Mouse (Mus musculus) embryonic facial prominence, embryonic 11.5 days (tissue): Measurements from ENCODE around the gene Stx8. TPM values are rescaled to one million over a fixed set of nuclear protein-coding genes. Genes with fewer than 3 reads are reported as not detected.

Experiments
- ATAC-seq: fragments of 200-750 bp; cut with Nextera tagmentation; replicated peaks from 2 replicates; pipeline ENCODE4 v1.8.0; 2017; ENCODE audit warnings: low read depth; ENCODE audit not compliant: insufficient number of reproducible peaks, low FRiP score, low TSS enrichment
- DNase-seq: peaks from one replicate; pipeline ENCODE4 v3.0.0-alpha.2; 2015; ENCODE audit warnings: low spot score
- H3K27ac ChIP-seq: fragments of 300-500 bp; sonication (generic); replicated peaks from 2 replicates; pipeline ENCODE4 v1.5.1; 2014; ENCODE audit warnings: mild to moderate bottlenecking, low read depth, low read length, control low read depth
- H3K27me3 ChIP-seq: fragments of 300-500 bp; sonication (generic); 2 replicates; pipeline ENCODE4 v1.6.1; 2014; ENCODE audit warnings: mild to moderate bottlenecking, low read length, moderate library complexity, mixed read lengths; ENCODE audit not compliant: control insufficient read depth, insufficient read depth
- H3K36me3 ChIP-seq: fragments of 300-500 bp; sonication (generic); replicated peaks from 2 replicates; pipeline ENCODE4 v1.6.1; 2014; ENCODE audit warnings: low read depth, mild to moderate bottlenecking, low read length, moderate library complexity, mixed read lengths; ENCODE audit not compliant: control insufficient read depth, insufficient read depth
- H3K4me1 ChIP-seq: fragments of 300-500 bp; sonication (generic); 2 replicates; pipeline ENCODE4 v1.6.1; 2014; ENCODE audit warnings: low read length, mixed read lengths; ENCODE audit not compliant: control insufficient read depth, insufficient read depth
- H3K4me2 ChIP-seq: fragments of 300-500 bp; sonication (generic); 2 replicates; pipeline ENCODE4 v1.6.1; 2014; ENCODE audit warnings: low read depth, mild to moderate bottlenecking, control low read depth, low read length, moderate library complexity
- H3K4me3 ChIP-seq: fragments of 300-500 bp; sonication (generic); 2 replicates; pipeline ENCODE4 v1.5.1; 2014; ENCODE audit warnings: low read depth, low read length, control low read depth
- H3K9ac ChIP-seq: fragments of 300-500 bp; sonication (generic); replicated peaks from 2 replicates; pipeline ENCODE4 v1.6.1; 2014; ENCODE audit warnings: mild to moderate bottlenecking, control low read depth, low read length
- H3K9me3 ChIP-seq: fragments of 300-500 bp; sonication (generic); replicated peaks from 2 replicates; pipeline ENCODE4 v1.6.1; 2016; ENCODE audit warnings: mild to moderate bottlenecking, low read length, inconsistent platforms, mixed read lengths; ENCODE audit not compliant: control insufficient read depth
- WGBS: fragments of 180-500 bp; shearing (Covaris S2); extraction: QIAGEN DNeasy Blood & Tissue Kit; methylation state at CpG from one replicate; pipeline ENCODE4 v1.1.7; 2014; 5-methylcytosine and 5-hydroxymethylcytosine counted together
- polyA plus RNA-seq: library from polyadenylated mRNA; unstranded; fragments of >200 nt; fragmentation: Nextera tagmentation; extraction: Ambion mirVana; gene quantifications from 2 replicates; pipeline ENCODE4 v1.2.1, GENCODE M21; 2014

The Stx8 gene
- 55.2 and 60.9 TPM in 2 replicates for polyA plus RNA-seq

- ATAC-seq (peak; percentile 80), DNase-seq (peak; percentile 87)
- Histone ChIP-seq H3K9me3 (no peaks in the 10 kb centered on the region), H3K27ac (no peak within 1 kb of the TSS), H3K9ac (peak within 1 kb of the TSS; percentile 69), H3K36me3 (no peaks in the 10 kb centered on the region), H3K4me1 (no peaks in the 10 kb centered on the region), H3K27me3 (no peaks in the 10 kb centered on the region), H3K4me3 (peak within 1 kb of the TSS; percentile 59), H3K4me2 (peak within 1 kb of the TSS; percentile 74)
- 0% methylated on average over 28 of the region's 28 CpGs for WGBS
Measured at GRCm38 (mm10) chr11:67965905-67966878, at the start of gene Stx8. TSS of gene Stx8 (plus strand) at chr11:67966193.

- WGBS = 75% methylated on average over 3 of the region's 3 CpGs
- no peak for DNase-seq
- no peak overlapping the region for H3K9ac ChIP-seq
- H3K4me2 ChIP-seq = no peak overlapping the region
- ATAC-seq = no peak
- no peak overlapping the region for H3K4me3 ChIP-seq
- H3K27ac ChIP-seq = no peak overlapping the region
- H3K27me3 ChIP-seq = peaks cover 18% of the 10 kb centered on the region
- H3K36me3 ChIP-seq = no peaks in the 10 kb centered on the region
- H3K9me3 ChIP-seq = no peaks in the 10 kb centered on the region
- H3K4me1 ChIP-seq = no peaks in the 10 kb centered on the region; the same call in 1 of the 2 replicates
Measured at GRCm38 (mm10) chr11:67917126-67917525, 48.9 kb upstream of the Stx8 start.

GRCm38 (mm10) chr11:67919593-67919992, 46.4 kb upstream of the Stx8 start:
- Histone ChIP-seq H3K27ac (no peak overlapping the region), H3K4me2 (no peak overlapping the region), H3K9me3 (no peaks in the 10 kb centered on the region), H3K27me3 (peaks cover 18% of the 10 kb centered on the region), H3K4me3 (no peak overlapping the region), H3K4me1 (no peaks in the 10 kb centered on the region; the same call in 1 of the 2 replicates), H3K9ac (no peak overlapping the region), H3K36me3 (no peaks in the 10 kb centered on the region)
- DNase-seq (no peak), ATAC-seq (no peak)
- WGBS = 59% methylated on average over 5 of the region's 5 CpGs

GRCm38 (mm10) chr11:67920226-67920960, 45.6 kb upstream of the Stx8 start:
- ATAC-seq (no peak), DNase-seq (no peak)
- Histone ChIP-seq H3K9ac (no peak overlapping the region), H3K27me3 (peaks cover 18% of the 10 kb centered on the region), H3K4me1 (no peaks in the 10 kb centered on the region; the same call in 1 of the 2 replicates), H3K9me3 (no peaks in the 10 kb centered on the region), H3K36me3 (no peaks in the 10 kb centered on the region), H3K27ac (no peak overlapping the region), H3K4me2 (no peak overlapping the region), H3K4me3 (no peak overlapping the region)
- WGBS = 42% methylated on average over 9 of the region's 9 CpGs

GRCm38 (mm10) chr11:67921091-67921826, 44.7 kb upstream of the Stx8 start:
- peak; percentile 57 for DNase-seq
- Histone ChIP-seq H3K27ac (no peak overlapping the region), H3K9ac (peak overlapping the region; percentile 47), H3K27me3 (peaks cover 18% of the 10 kb centered on the region), H3K4me1 (no peaks in the 10 kb centered on the region; the same call in 1 of the 2 replicates), H3K9me3 (no peaks in the 10 kb centered on the region), H3K4me3 (peak overlapping the region; percentile 75), H3K4me2 (peak overlapping the region; percentile 100), H3K36me3 (no peaks in the 10 kb centered on the region)
- ATAC-seq = peak; percentile 21; the same call in 1 of the 2 replicates
- WGBS = 2% methylated on average over 47 of the region's 47 CpGs

- ATAC-seq (peak; percentile 65; the same call in 1 of the 2 replicates), DNase-seq (peak; percentile 65)
- Histone ChIP-seq H3K9me3 (no peaks in the 10 kb centered on the region), H3K27me3 (peaks cover 18% of the 10 kb centered on the region), H3K27ac (no peak within 1 kb of the TSS), H3K9ac (peak within 1 kb of the TSS; percentile 47), H3K4me2 (peak within 1 kb of the TSS; percentile 100), H3K4me1 (no peaks in the 10 kb centered on the region; the same call in 1 of the 2 replicates), H3K4me3 (peak within 1 kb of the TSS; percentile 75), H3K36me3 (no peaks in the 10 kb centered on the region)
- WGBS = under 1% methylated on average over 45 of the region's 80 CpGs
Measured at GRCm38 (mm10) chr11:67921827-67922754, 43.9 kb upstream of the Stx8 start, which contains the start of gene Usp43. TSS of gene Usp43 (minus strand) at chr11:67922153.

GRCm38 (mm10) chr11:67922755-67923125, 43.3 kb upstream of the Stx8 start:
- H3K27ac ChIP-seq = no peak overlapping the region
- WGBS = under 1% methylated on average over 12 of the region's 12 CpGs
- peak; percentile 86 for DNase-seq

More at GRCm38 (mm10) chr11:67922755-67923125, 43.3 kb upstream of the Stx8 start:
- Histone ChIP-seq H3K4me1 (no peaks in the 10 kb centered on the region; the same call in 1 of the 2 replicates), H3K27me3 (peaks cover 18% of the 10 kb centered on the region), H3K9ac (no peak overlapping the region), H3K9me3 (no peaks in the 10 kb centered on the region), H3K36me3 (no peaks in the 10 kb centered on the region), H3K4me3 (peak overlapping the region; percentile 75), H3K4me2 (peak overlapping the region; percentile 100)
- peak; percentile 84 for ATAC-seq
